Mouse (Mus musculus) testis, postnatal 14 days (tissue): ENCODE results near the gene Mfsd4b1.

Experiments
- DNase-seq: peaks from one replicate; pipeline ENCODE4 v3.0.0; 2021; ENCODE audit warnings: low spot score

Gene Mfsd4b1

DNA sequence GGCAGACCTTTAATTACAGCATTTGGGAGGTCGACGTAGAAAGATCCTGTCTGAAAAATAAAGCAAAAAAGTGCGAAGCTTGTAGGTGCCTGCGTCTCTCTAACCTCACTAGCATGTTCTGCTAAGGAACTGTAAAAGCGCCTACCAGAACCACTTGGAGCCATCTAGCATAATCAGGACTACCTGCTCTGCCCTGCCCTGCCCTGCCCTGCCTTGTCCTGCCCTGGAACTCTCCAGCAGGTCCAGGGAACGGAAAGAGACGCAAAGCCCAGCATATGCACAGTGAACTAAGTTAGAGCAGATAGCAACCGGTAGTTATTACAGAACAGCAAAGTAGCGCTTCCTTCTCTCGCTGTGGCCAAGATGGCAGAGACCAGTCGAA, 64.6 kb downstream of the Mfsd4b1 start:
- DNase-seq = no peak

DNA sequence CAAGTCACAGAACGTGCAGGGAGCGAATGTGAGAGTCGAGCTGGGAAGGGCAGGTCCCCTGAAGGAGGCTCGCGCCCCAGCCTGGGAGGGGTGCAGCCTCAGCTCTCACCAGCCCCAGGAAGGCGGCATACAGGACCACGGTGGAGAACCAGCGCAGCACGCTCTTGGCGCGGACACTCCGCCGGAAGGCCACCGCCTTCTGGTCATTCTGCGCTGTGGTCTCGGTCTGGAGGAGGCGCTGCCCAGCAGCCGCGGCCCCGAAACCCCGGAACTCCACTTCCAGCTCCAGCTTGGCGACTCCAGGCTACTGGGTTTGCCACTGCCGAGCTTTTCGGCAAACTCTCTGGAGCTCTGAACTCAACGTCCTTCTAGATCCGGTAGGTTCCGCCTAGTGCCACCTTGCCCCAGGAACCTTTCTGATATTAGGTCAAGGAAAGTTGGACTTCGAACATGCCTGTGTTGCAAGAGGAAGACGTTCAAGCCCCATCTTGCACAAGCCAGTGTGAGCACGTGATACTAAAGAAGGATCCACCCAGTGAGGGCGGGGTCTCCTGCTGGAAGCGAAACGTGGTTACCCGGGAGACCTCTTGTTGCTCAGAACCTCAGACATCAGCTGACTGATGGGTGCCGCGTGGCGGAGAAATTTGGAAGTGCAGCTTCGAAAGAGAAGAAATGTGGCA, 65.2 kb downstream of the Mfsd4b1 start, which contains the start of gene Mfsd4b3:
TSS of gene Mfsd4b3 (minus strand) at position 393 of the 680 bp plus-strand sequence.
- peak; percentile 89 for DNase-seq

DNA sequence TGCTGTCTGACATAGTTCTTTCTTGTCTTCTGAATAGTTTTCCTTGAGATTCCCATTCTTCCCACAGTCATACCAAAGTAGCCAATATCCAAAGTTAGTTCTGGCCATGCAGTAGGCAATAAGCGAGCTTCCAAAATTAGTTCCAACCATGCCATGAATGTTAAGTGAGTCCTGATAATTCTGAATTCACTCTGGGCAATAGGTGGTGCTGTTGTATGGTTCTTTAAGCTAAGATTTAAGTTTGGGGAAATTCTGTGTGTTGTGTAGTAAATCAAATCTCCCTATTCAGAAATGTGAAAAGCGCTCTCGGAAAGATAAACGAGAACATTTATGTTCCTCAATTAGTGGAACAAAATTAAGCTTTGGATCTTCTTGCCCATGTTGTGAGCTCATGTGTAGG, 66.8 kb downstream of the Mfsd4b1 start:
- no peak for DNase-seq

DNA sequence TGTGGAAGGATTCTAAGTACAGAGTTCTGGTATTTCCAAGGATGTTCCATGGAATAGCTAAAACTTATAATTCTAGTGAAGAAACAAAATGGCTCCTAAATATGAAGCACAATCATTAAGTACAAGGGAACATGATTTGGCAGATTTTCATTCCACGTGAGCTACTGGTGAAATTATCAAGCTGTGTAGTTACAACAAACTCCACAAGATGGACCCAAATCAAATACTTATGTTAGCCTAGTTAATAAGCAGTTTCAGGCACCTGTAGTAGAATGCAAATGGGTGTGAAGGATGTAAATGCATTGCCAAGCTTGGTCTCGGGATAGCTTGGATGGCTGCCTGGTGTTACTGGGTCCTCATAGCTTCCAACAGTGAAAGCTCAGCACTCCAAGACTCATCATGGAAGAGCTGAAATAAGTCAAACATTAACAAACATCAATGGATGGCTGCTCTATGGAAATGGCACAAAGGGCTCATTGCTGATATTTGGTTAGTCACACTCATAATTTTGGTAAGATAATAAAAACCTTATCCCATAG, 68.7 kb downstream of the Mfsd4b1 start:
- DNase-seq = no peak

DNA sequence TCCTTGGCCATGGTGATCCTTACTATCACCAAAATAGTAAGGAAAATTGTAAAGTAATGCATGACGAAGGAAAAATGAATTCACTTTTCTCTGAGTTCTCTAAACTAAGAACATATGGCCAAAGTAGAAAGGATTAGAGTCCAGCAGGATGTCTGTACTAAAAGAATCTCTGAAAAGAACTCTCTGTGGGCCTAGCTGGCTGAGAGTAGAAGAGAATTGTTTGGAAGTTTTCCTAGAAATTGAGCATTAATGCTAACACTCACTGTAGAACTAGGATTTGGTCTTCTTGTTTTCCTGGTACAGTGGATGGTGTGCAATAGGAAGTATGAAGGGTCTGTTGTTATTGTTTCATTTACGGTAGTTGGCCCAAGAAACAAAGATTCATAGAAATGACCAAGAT, 69.9 kb downstream of the Mfsd4b1 start:
- DNase-seq = no peak
